Mouse (Mus musculus) erythroblast, embryonic 14.5 days (primary cell): ENCODE data around the gene Ano10. TPM values are rescaled to one million over a fixed set of nuclear protein-coding genes. Genes with fewer than 3 reads are reported as not detected.

ENCODE experiments used
- H3K27me3 ChIP-seq: 2 replicates; pipeline ENCODE4 v1.6.1; 2012; ENCODE audit warnings: inconsistent platforms; ENCODE audit not compliant: control insufficient read depth
- H3K36me3 ChIP-seq: 2 replicates; pipeline ENCODE4 v1.6.1; 2012; ENCODE audit warnings: mild to moderate bottlenecking, inconsistent platforms; ENCODE audit not compliant: control insufficient read depth
- H3K4me1 ChIP-seq: 2 replicates; pipeline ENCODE4 v1.6.1; 2012; ENCODE audit warnings: inconsistent platforms; ENCODE audit not compliant: control insufficient read depth
- H3K4me3 ChIP-seq: replicated peaks from 2 replicates; pipeline ENCODE3; 2012; ENCODE audit warnings: moderate library complexity, mild to moderate bottlenecking, inconsistent platforms
- H3K9me3 ChIP-seq: 2 replicates; pipeline ENCODE4 v1.6.1; 2012; ENCODE audit warnings: low read length, inconsistent platforms, mixed read lengths; ENCODE audit not compliant: control insufficient read depth
- GATA1 ChIP-seq: IDR thresholded peaks from 2 replicates; pipeline ENCODE4 v1.6.1; 2012; ENCODE audit warnings: low read length, inconsistent platforms, mixed read lengths
- TAL1 ChIP-seq: IDR thresholded peaks from 3 replicates; pipeline ENCODE4 v1.6.1; 2012; ENCODE audit warnings: low read length, inconsistent platforms, mixed read lengths
- polyA plus RNA-seq: library from polyadenylated mRNA; stranded (reverse); fragments of >175 nt; gene quantifications from 2 replicates; pipeline ENCODE4 v1.2.3, GENCODE M21; 2012

Gene Ano10
- polyA plus RNA-seq, 1 experiment, result 0.10 TPM

- no peaks in the 10 kb centered on the region for H3K27me3 ChIP-seq
- TF ChIP-seq GATA1 (no peak), TAL1 (no peak)
Observed at GRCm38 (mm10) chr9:122198621-122199020, 95.6 kb downstream of the Ano10 start.

DNA sequence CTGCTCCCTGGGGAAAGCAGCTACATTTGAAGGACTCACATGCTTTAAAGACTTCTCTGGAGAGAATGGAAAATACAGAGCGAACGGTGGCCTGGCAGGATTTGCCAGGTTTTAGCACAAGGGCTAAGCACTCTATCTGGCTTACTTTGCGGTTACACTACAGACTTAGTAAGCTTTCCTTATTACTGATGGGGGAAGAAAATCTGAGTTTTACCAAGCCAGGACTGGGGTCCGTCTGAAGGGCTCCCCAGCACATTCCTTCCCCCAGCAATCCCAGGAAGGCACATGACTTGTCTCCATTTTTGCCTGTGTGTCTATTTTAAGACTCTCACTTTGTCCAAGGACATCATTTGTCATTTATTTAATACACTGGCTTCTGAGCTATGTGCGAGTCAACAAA, 97.2 kb downstream of the Ano10 start:
- TF ChIP-seq GATA1 (no peak), TAL1 (no peak)
- H3K4me3 ChIP-seq, result no peak overlapping the region
- no peaks in the 10 kb centered on the region for H3K36me3 ChIP-seq
- H3K27me3 ChIP-seq, result no peaks in the 10 kb centered on the region
- no peaks in the 10 kb centered on the region for H3K9me3 ChIP-seq
- H3K4me1 ChIP-seq, result no peaks in the 10 kb centered on the region

More at GRCm38 (mm10) chr9:122198621-122199020, 95.6 kb downstream of the Ano10 start:
- H3K4me3 ChIP-seq, result no peak overlapping the region
- H3K9me3 ChIP-seq, result no peaks in the 10 kb centered on the region
- no peaks in the 10 kb centered on the region for H3K4me1 ChIP-seq
- no peaks in the 10 kb centered on the region for H3K36me3 ChIP-seq

DNA sequence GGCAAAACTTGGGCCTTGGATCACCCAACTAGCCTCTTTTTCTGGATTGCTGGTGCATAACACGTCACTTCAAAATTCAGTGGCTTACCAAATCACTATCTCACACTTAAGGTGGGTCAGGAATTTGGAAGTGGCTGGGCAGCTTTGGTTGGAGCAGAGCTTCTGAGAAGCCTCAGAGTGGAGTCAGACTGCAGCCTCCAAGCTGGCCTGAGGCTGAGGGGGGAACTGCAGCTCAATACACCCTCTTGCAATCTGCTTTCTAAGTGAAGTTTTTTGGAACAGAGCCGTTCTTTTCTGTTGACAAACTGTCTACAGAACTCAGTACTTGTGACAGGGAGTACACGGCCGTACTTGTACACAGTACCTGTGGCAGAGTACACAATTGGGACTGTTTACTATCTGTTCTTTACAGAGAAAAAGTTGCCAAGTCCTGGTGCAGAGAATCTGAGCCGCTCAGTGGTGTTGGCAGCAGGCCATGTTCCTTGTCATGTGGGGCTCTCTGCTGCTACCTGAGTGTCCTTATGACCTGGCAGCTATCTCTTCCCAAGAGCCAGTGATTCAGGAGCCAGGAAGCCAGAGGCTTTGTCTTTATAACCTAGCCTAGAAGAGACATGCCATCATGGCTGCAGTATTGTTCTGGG, 99.1 kb downstream of the Ano10 start:
- Histone ChIP-seq H3K27me3 (no peaks in the 10 kb centered on the region), H3K4me1 (no peaks in the 10 kb centered on the region), H3K4me3 (no peak overlapping the region), H3K9me3 (no peaks in the 10 kb centered on the region), H3K36me3 (no peaks in the 10 kb centered on the region)
- TF ChIP-seq GATA1 (no peak), TAL1 (no peak)

- Histone ChIP-seq H3K9me3 (no peaks in the 10 kb centered on the region), H3K36me3 (no peaks in the 10 kb centered on the region), H3K27me3 (no peaks in the 10 kb centered on the region), H3K4me3 (no peak overlapping the region), H3K4me1 (no peaks in the 10 kb centered on the region)
- TF ChIP-seq TAL1, result no peak
- TF ChIP-seq GATA1, result no peak
Observed at GRCm38 (mm10) chr9:122193823-122194222, 100.4 kb downstream of the Ano10 start.

DNA sequence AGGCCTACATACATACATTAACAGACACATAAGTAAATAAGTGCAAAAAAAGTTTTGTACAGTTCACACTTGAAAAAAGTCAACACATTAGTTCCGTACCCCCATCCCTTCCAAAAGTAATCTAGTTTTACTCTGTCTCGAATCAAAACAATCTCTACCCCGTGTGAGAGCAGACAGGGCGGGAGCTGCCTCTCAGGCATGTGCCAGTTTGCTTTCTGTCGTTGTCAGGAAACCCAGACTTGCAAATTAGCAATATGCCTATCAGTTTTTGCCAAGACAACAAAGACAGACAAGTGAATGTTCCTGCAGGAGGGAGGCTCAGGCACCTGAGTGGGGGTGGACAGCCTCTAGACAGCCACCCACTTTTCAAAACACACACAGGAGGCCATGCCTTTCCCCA, 100.9 kb downstream of the Ano10 start:
- TF ChIP-seq TAL1 (no peak), GATA1 (no peak)
- Histone ChIP-seq H3K4me1 (no peaks in the 10 kb centered on the region), H3K9me3 (no peaks in the 10 kb centered on the region), H3K27me3 (no peaks in the 10 kb centered on the region), H3K36me3 (no peaks in the 10 kb centered on the region), H3K4me3 (no peak overlapping the region)

DNA sequence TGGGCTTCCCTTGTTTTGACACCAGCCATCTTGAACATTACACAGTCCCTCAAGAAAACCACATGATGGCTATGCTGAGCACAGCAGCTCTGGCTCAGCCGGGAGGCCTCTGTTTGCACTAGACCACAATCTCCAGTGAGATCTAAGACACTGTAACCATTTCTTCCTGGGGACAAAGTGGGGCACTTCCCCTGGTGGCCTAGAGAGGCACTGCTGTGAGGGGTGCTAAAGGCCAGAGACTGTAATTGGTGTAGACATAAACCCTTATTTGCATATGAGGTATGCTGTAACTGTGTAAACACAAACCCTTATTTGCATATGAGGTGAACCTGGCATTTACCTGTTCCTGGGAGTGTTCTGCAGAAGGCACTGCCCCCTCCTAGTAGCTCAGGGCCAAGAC, 105.5 kb downstream of the Ano10 start:
- TF ChIP-seq GATA1 (no peak), TAL1 (no peak)
- no peaks in the 10 kb centered on the region for H3K9me3 ChIP-seq
- H3K4me1 ChIP-seq, result no peaks in the 10 kb centered on the region

DNA sequence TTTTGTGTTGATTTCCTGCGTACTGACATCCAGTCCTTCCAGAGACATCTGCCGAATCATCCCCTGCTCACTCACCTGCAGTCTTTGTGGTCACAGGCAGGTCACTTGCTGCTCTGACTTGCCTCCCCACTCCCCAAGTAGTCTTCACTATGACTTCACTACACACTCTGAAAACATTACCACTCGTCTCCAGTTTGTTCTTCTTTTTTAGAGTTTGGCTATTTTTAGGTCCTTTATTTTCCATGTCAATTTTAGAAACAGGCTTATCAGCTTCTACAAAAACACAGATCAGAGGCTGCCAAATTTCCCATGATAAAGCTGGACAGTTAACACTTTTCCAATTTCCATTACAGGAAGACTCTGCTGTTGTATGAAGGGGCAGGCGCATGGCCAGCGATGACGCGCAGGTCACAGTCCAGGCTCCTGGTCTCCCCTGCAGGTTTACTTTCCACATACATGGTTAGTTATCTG, 106.7 kb downstream of the Ano10 start:
- Histone ChIP-seq H3K36me3 (no peaks in the 10 kb centered on the region), H3K9me3 (no peaks in the 10 kb centered on the region), H3K27me3 (no peaks in the 10 kb centered on the region), H3K4me1 (no peaks in the 10 kb centered on the region), H3K4me3 (no peak overlapping the region)
- TF ChIP-seq TAL1 (no peak), GATA1 (no peak)

More for the DNA sequence above, 105.5 kb downstream of the Ano10 start:
- H3K27me3 ChIP-seq, result no peaks in the 10 kb centered on the region
- no peak overlapping the region for H3K4me3 ChIP-seq
- H3K36me3 ChIP-seq, result no peaks in the 10 kb centered on the region

GRCm38 (mm10) chr9:122186643-122187226, 107.5 kb downstream of the Ano10 start:
- TF ChIP-seq GATA1 (no peak), TAL1 (no peak)
- no peaks in the 10 kb centered on the region for H3K9me3 ChIP-seq
- H3K4me1 ChIP-seq, result no peaks in the 10 kb centered on the region
- H3K4me3 ChIP-seq, result no peak overlapping the region
- H3K27me3 ChIP-seq, result no peaks in the 10 kb centered on the region
- no peaks in the 10 kb centered on the region for H3K36me3 ChIP-seq

- Histone ChIP-seq H3K27me3 (no peaks in the 10 kb centered on the region), H3K4me3 (no peak overlapping the region), H3K4me1 (no peaks in the 10 kb centered on the region), H3K36me3 (no peaks in the 10 kb centered on the region), H3K9me3 (no peaks in the 10 kb centered on the region)
- TF ChIP-seq TAL1 (no peak), GATA1 (no peak)
Observed at GRCm38 (mm10) chr9:122185953-122186352, 108.3 kb downstream of the Ano10 start.

- no peak overlapping the region for H3K4me3 ChIP-seq
- no peaks in the 10 kb centered on the region for H3K27me3 ChIP-seq
- no peaks in the 10 kb centered on the region for H3K4me1 ChIP-seq
- H3K36me3 ChIP-seq, result no peaks in the 10 kb centered on the region
- no peaks in the 10 kb centered on the region for H3K9me3 ChIP-seq
- TF ChIP-seq TAL1 (no peak), GATA1 (no peak)
Observed at GRCm38 (mm10) chr9:122185061-122185460, 109.2 kb downstream of the Ano10 start.
